Mouse (Mus musculus): ENCODE measurements around the gene Helz2. TPM values are rescaled to one million over a fixed set of nuclear protein-coding genes. Genes with fewer than 3 reads are reported as not detected.
A peak's percentile ranks its signal among the peaks of the same experiment; 100 is the strongest.

Gene Helz2
- polyA plus RNA-seq, 1 experiment = 4.6 TPM

- Histone ChIP-seq H3K79me2 (ENCODE audit: control insufficient read depth, insufficient read depth) (no peaks in the 10 kb centered on the region), H3K4me3 (no peak overlapping the region), H3ac (ENCODE audit: control insufficient read depth, insufficient read length) (no peak overlapping the region), H3K27me3 (ENCODE audit: control insufficient read depth, insufficient read depth, insufficient read length) (no peaks in the 10 kb centered on the region), H3K36me3 (ENCODE audit: control insufficient read depth, insufficient read depth) (peaks cover 38% of the 10 kb centered on the region), H3K4me2 (ENCODE audit: low read depth) (no peak overlapping the region)
- TF ChIP-seq MYOG (IDR thresholded peaks at IDR 0.05; ENCODE audit: control insufficient read depth in 1 of 3, insufficient read depth in 1 of 3, insufficient read length in 2 of 3, low read depth in 2 of 3) (no peak), CEBPB (IDR thresholded peaks at IDR 0.05; ENCODE audit: insufficient read depth, poor library complexity, severe bottlenecking) (no peak), MYOD1 (IDR thresholded peaks at IDR 0.05; ENCODE audit: control insufficient read depth in 1 of 3, insufficient read length in 2 of 3, low read depth in 2 of 3) (no peak), SRF (IDR thresholded peaks at IDR 0.05; ENCODE audit: control insufficient read depth, insufficient read length, low read depth) (no peak)
Measured at GRCm38 (mm10) chr2:181251841-181252240, 10.0 kb upstream of the Helz2 start.

- Histone ChIP-seq H3K4me2 (ENCODE audit: low read depth) (no peak overlapping the region), H3K36me3 (ENCODE audit: control insufficient read depth, insufficient read depth) (peaks cover 19% of the 10 kb centered on the region), H3K4me3 (no peak overlapping the region), H3K27me3 (ENCODE audit: control insufficient read depth, insufficient read depth, insufficient read length) (no peaks in the 10 kb centered on the region), H3K79me2 (ENCODE audit: control insufficient read depth, insufficient read depth) (no peaks in the 10 kb centered on the region), H3ac (ENCODE audit: control insufficient read depth, insufficient read length) (no peak overlapping the region)
- TF ChIP-seq E2F4 (IDR thresholded peaks at IDR 0.05; ENCODE audit: insufficient read depth) (no peak), TCF12 (IDR thresholded peaks at IDR 0.05; ENCODE audit: insufficient read depth, poor library complexity, severe bottlenecking) (no peak), MYOG (IDR thresholded peaks at IDR 0.05; ENCODE audit: control insufficient read depth in 1 of 3, insufficient read depth in 1 of 3, insufficient read length in 2 of 3, low read depth in 2 of 3) (no peak), POLR2AphosphoS2 (IDR thresholded peaks at IDR 0.05; ENCODE audit: insufficient read length, low read depth) (no peak), POLR2A (IDR thresholded peaks at IDR 0.05; ENCODE audit: insufficient read length, low read depth) (no peak), USF1 (IDR thresholded peaks at IDR 0.05; ENCODE audit: low read depth) (no peak), TCF3 (IDR thresholded peaks at IDR 0.05; ENCODE audit: insufficient read length, low read depth) (no peak), SRF (IDR thresholded peaks at IDR 0.05; ENCODE audit: control insufficient read depth, insufficient read length, low read depth) (no peak), MYOD1 (IDR thresholded peaks at IDR 0.05; ENCODE audit: control insufficient read depth in 1 of 3, insufficient read length in 2 of 3, low read depth in 2 of 3) (no peak), CEBPB (IDR thresholded peaks at IDR 0.05; ENCODE audit: insufficient read depth, poor library complexity, severe bottlenecking) (no peak), MAX (IDR thresholded peaks at IDR 0.05; ENCODE audit: low read depth) (no peak), REST (IDR thresholded peaks at IDR 0.05; ENCODE audit: insufficient read depth, insufficient read length) (no peak)
Measured at GRCm38 (mm10) chr2:181249217-181249616, 7.4 kb upstream of the Helz2 start.

- Histone ChIP-seq H3K4me3 (no peak overlapping the region), H3K36me3 (ENCODE audit: control insufficient read depth, insufficient read depth) (no peaks in the 10 kb centered on the region), H3K27me3 (ENCODE audit: control insufficient read depth, insufficient read depth, insufficient read length) (no peaks in the 10 kb centered on the region), H3K4me2 (ENCODE audit: low read depth) (no peak overlapping the region), H3K79me2 (ENCODE audit: control insufficient read depth, insufficient read depth) (peaks cover 5% of the 10 kb centered on the region), H3ac (ENCODE audit: control insufficient read depth, insufficient read length) (no peak overlapping the region)
- TF ChIP-seq USF1 (IDR thresholded peaks at IDR 0.05; ENCODE audit: low read depth) (no peak), TCF12 (IDR thresholded peaks at IDR 0.05; ENCODE audit: insufficient read depth, poor library complexity, severe bottlenecking) (no peak), MAX (IDR thresholded peaks at IDR 0.05; ENCODE audit: low read depth) (no peak), POLR2AphosphoS2 (IDR thresholded peaks at IDR 0.05; ENCODE audit: insufficient read length, low read depth) (no peak), TCF3 (IDR thresholded peaks at IDR 0.05; ENCODE audit: insufficient read length, low read depth) (no peak), CEBPB (IDR thresholded peaks at IDR 0.05; ENCODE audit: insufficient read depth, poor library complexity, severe bottlenecking) (no peak), POLR2A (IDR thresholded peaks at IDR 0.05; ENCODE audit: insufficient read length, low read depth) (no peak), MYOG (IDR thresholded peaks at IDR 0.05; ENCODE audit: control insufficient read depth in 1 of 3, insufficient read depth in 1 of 3, insufficient read length in 2 of 3, low read depth in 2 of 3) (no peak), MYOD1 (IDR thresholded peaks at IDR 0.05; ENCODE audit: control insufficient read depth in 1 of 3, insufficient read length in 2 of 3, low read depth in 2 of 3) (no peak), REST (IDR thresholded peaks at IDR 0.05; ENCODE audit: insufficient read depth, insufficient read length) (no peak), SRF (IDR thresholded peaks at IDR 0.05; ENCODE audit: control insufficient read depth, insufficient read length, low read depth) (no peak), E2F4 (IDR thresholded peaks at IDR 0.05; ENCODE audit: insufficient read depth) (no peak)
Measured at GRCm38 (mm10) chr2:181245031-181245430, 3.2 kb upstream of the Helz2 start.

GRCm38 (mm10) chr2:181243706-181244394, 2.0 kb upstream of the Helz2 start:
- peak overlapping the region; percentile 55 for H3K4me2 ChIP-seq (ENCODE audit: low read depth)
- H3K4me3 ChIP-seq = no peak overlapping the region
- no peaks in the 10 kb centered on the region for H3K27me3 ChIP-seq (ENCODE audit: control insufficient read depth, insufficient read depth, insufficient read length)
- peaks cover 5% of the 10 kb centered on the region for H3K79me2 ChIP-seq (ENCODE audit: control insufficient read depth, insufficient read depth)
- no peaks in the 10 kb centered on the region for H3K36me3 ChIP-seq (ENCODE audit: control insufficient read depth, insufficient read depth)
- no peak overlapping the region for H3ac ChIP-seq (ENCODE audit: control insufficient read depth, insufficient read length)
- TF ChIP-seq MYOD1 (IDR thresholded peaks at IDR 0.05; ENCODE audit: control insufficient read depth in 1 of 3, insufficient read length in 2 of 3, low read depth in 2 of 3) = no peak

- Histone ChIP-seq H3K36me3 (ENCODE audit: control insufficient read depth, insufficient read depth) (no peaks in the 10 kb centered on the region), H3ac (ENCODE audit: control insufficient read depth, insufficient read length) (no peak overlapping the region), H3K79me2 (ENCODE audit: control insufficient read depth, insufficient read depth) (peaks cover 5% of the 10 kb centered on the region), H3K4me2 (ENCODE audit: low read depth) (peak overlapping the region; percentile 88), H3K4me3 (peak overlapping the region; percentile 71), H3K27me3 (ENCODE audit: control insufficient read depth, insufficient read depth, insufficient read length) (no peaks in the 10 kb centered on the region)
- no peak for TF ChIP-seq CEBPB (IDR thresholded peaks at IDR 0.05; ENCODE audit: insufficient read depth, poor library complexity, severe bottlenecking)
- no peak for TF ChIP-seq MYOG (IDR thresholded peaks at IDR 0.05; ENCODE audit: control insufficient read depth in 1 of 3, insufficient read depth in 1 of 3, insufficient read length in 2 of 3, low read depth in 2 of 3)
- TF ChIP-seq TCF12 (IDR thresholded peaks at IDR 0.05; ENCODE audit: insufficient read depth, poor library complexity, severe bottlenecking) = no peak
- TF ChIP-seq SRF (IDR thresholded peaks at IDR 0.05; ENCODE audit: control insufficient read depth, insufficient read length, low read depth) = no peak
- no peak for TF ChIP-seq POLR2A (IDR thresholded peaks at IDR 0.05; ENCODE audit: insufficient read length, low read depth)
- TF ChIP-seq REST (IDR thresholded peaks at IDR 0.05; ENCODE audit: insufficient read depth, insufficient read length) = no peak
- TF ChIP-seq MAX (IDR thresholded peaks at IDR 0.05; ENCODE audit: low read depth) = no peak
- TF ChIP-seq POLR2AphosphoS2 (IDR thresholded peaks at IDR 0.05; ENCODE audit: insufficient read length, low read depth) = no peak
- TF ChIP-seq USF1 (IDR thresholded peaks at IDR 0.05; ENCODE audit: low read depth) = no peak
- no peak for TF ChIP-seq TCF3 (IDR thresholded peaks at IDR 0.05; ENCODE audit: insufficient read length, low read depth)
Measured at GRCm38 (mm10) chr2:181242314-181242665, 463 bp upstream of the Helz2 start.
